Mouse (Mus musculus): Measurements from ENCODE around the gene Smarcc2. TPM values are rescaled to one million over a fixed set of nuclear protein-coding genes. Genes with fewer than 3 reads are reported as not detected.

Gene Smarcc2
- 55.2 and 57.1 TPM in 2 replicates for polyA plus RNA-seq (2015; fragmentation: Nextera tagmentation; extraction: Ambion mirVana)

DNA sequence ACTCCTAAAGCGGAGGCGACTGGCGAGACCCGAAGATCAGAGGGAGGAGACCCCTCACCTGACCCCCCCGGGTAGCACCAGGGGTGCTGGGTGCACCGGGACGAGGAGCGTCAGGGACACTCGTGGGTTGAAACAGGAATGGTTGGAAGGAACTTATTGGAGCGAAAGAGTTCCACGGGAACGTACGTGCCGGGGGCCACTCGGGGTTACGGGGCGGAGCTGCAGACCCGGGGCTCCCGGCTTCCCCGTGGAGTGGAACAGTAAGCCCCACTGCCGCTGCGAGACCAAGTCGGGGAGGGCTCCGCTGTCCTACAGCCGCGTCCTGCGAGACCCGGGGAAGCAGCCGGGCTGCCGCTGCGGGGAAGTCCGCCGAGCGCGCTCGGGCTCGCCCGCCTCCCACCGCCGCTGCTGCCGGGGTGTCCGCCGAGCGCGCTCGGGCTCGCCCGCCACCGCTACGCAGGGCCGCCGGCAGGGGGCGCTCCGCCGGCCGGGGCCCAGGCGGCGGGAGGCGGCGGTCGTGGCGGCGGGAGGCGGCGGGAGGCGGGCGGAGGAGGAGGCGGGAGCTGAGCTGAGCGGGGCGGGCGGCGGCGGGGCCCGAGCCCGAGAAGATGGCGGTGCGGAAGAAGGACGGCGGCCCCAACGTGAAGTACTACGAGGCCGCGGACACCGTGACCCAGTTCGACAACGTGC lies at the start of gene Smarcc2:
Gene Smarcc2, plus strand, starts transcription at position 530 of the 690 bp plus-strand sequence.
- peaks cover 16% of the 10 kb centered on the region for H3K4me1 ChIP-seq
- peak within 1 kb of the TSS; percentile 96 for H3K27ac ChIP-seq (replicated peaks)
- peaks cover 4% of the 10 kb centered on the region; the same call in 1 of the 2 replicates for H3K27me3 ChIP-seq (replicated peaks)
- H3K9me3 ChIP-seq, result no peaks in the 10 kb centered on the region
- WGBS, result under 1% methylated on average over 58 of the region's 86 CpGs
- peak within 1 kb of the TSS; percentile 96 for H3K4me3 ChIP-seq
- H3K36me3 ChIP-seq, result peaks cover 31% of the 10 kb centered on the region
- H3K9ac ChIP-seq, result peak within 1 kb of the TSS; percentile 99
- ATAC-seq (ENCODE audit: extremely low read depth, insufficient number of reproducible peaks, low FRiP score, low TSS enrichment), result peak; percentile 80
- peak within 1 kb of the TSS; percentile 81 for H3K4me2 ChIP-seq

DNA sequence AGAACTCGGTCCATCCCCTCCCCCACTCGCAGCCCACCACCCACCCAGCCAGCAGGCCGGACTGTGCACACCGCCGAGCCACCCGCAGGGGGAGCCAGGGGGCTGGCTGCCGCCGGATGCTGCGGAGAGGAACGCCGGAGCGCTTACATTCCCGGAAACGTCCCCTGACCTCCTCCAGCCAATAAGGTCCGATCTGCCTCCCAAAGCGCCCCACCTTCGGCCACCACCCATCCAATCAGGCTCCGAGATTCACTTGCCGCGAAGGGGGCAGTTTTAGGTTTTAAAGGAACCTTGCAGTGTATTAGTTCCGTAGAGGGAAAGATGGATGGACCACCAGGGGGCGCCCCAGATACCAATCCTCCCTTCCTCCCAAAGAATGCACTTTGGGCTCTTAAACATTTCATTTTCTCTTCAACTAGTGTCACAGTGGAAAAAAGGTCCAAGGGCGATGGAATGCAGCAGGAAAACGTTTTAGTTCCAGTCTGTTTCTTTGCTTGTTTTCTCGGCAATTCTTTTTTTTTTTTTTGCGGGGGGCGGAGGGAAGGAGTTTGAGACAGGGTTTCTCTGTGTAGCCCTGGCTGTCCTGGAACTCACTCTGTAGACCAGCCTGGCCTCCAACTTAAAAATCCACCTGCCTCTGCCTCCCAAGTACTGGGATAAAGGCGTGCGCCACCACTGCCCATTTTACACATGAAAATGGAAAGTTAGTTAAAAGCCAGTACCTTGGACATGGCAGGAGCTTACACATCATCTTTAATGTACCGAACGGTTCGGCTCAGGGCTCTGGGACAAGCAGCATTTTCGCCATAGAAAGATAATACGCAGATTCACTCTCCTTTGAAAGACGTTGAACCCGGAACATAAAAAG lies 49.1 kb upstream of the Smarcc2 start:
- H3K4me3 ChIP-seq, result peak overlapping the region; percentile 93
- peak overlapping the region; percentile 97 for H3K4me2 ChIP-seq
- peak; percentile 86 for ATAC-seq (ENCODE audit: extremely low read depth, insufficient number of reproducible peaks, low FRiP score, low TSS enrichment)
- no peaks in the 10 kb centered on the region for H3K27me3 ChIP-seq (replicated peaks)
- H3K9me3 ChIP-seq, result no peaks in the 10 kb centered on the region
- WGBS, result 4% methylated on average over 36 of the region's 36 CpGs
- H3K9ac ChIP-seq, result peak overlapping the region; percentile 96
- peaks cover 49% of the 10 kb centered on the region for H3K36me3 ChIP-seq
- H3K27ac ChIP-seq (replicated peaks), result peak overlapping the region; percentile 93
- peaks cover 48% of the 10 kb centered on the region for H3K4me1 ChIP-seq

DNA sequence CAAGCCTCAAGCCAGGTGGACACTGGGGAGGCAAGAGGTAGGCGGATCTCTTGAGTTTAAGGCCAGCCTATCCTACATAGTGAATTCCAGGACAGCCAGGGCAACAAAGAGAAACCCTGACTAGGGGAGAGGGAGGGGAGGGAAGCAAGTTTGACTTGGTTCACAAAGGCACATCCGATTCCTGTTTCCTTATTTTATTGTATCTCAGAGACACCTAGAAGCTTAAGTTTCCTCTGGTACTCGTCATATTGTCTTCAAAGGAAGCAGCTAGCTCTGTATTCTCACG lies 48.5 kb upstream of the Smarcc2 start:
- Histone ChIP-seq H3K4me1 (peaks cover 51% of the 10 kb centered on the region), H3K4me3 (peak overlapping the region; percentile 93), H3K9ac (peak overlapping the region; percentile 96), H3K36me3 (peaks cover 52% of the 10 kb centered on the region), H3K27ac (replicated peaks) (peak overlapping the region; percentile 93), H3K9me3 (no peaks in the 10 kb centered on the region), H3K27me3 (replicated peaks) (no peaks in the 10 kb centered on the region), H3K4me2 (peak overlapping the region; percentile 97)
- no peak for ATAC-seq (ENCODE audit: extremely low read depth, insufficient number of reproducible peaks, low FRiP score, low TSS enrichment)
- WGBS, result 18% methylated on average over 4 of the region's 4 CpGs

DNA sequence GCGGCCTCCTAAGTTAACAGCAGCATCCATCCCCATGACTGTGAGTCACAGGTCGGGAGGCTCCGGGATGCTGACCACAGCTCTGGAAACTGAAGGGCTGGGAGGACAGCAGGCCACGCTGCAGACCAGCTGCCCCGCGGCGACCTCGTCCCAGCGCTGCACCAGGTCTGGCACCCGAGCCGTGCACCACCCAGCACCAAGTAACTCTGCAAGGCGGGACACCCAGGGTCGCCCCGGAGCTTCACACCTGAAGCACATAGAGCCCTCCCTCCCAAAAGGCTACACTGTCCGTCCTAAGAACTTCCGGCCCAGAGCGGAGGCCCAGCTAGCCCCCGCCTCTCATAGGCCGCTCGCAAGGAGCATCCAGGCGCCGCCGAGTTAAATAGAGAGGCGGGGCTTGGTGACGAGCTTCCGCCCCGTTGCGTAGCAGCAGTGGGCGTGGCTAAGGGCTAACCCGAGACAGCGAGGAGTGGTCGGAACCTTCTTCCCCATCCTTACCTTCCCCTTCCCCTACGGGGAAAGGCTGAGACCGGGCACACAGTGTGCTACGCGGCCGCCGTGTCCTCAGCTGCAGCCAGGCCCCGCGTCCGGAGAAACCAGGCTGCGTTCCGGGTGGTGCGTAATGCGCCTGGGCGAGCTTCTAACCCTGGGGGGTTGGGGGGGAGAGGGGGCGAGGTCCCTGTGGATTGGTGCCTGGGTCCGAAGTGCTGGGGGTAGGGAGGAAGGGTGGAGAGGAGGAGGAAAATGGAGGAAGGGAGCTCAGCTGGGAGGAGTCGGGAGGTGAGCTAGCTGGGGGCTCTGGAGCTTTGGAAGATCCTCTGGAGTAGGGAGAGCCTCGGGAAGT lies 47.6 kb upstream of the Smarcc2 start, which contains the start of the genes Nabp2 and Rnf41:
Gene Nabp2, minus strand, starts transcription at position 282 of the 844 bp plus-strand sequence.
Gene Rnf41, plus strand, starts transcription at position 447 of the 844 bp plus-strand sequence.
- peak within 1 kb of the TSS; percentile 93 for H3K4me3 ChIP-seq
- peaks cover 52% of the 10 kb centered on the region for H3K36me3 ChIP-seq
- under 1% methylated on average over 50 of the region's 50 CpGs for WGBS

GRCm38 (mm10) chr10:128412055-128412381 lies 47.0 kb upstream of the Smarcc2 start:
- no peak for ATAC-seq (ENCODE audit: extremely low read depth, insufficient number of reproducible peaks, low FRiP score, low TSS enrichment)

More for the DNA sequence above, 47.6 kb upstream of the Smarcc2 start, which contains the start of the genes Nabp2 and Rnf41:
- ATAC-seq (ENCODE audit: extremely low read depth, insufficient number of reproducible peaks, low FRiP score, low TSS enrichment), result peak; percentile 86
- peak within 1 kb of the TSS; percentile 93 for H3K27ac ChIP-seq (replicated peaks)
- H3K9me3 ChIP-seq, result no peaks in the 10 kb centered on the region
- H3K9ac ChIP-seq, result peak within 1 kb of the TSS; percentile 96
- peaks cover 51% of the 10 kb centered on the region for H3K4me1 ChIP-seq
- peak within 1 kb of the TSS; percentile 97 for H3K4me2 ChIP-seq
- H3K27me3 ChIP-seq (replicated peaks), result no peaks in the 10 kb centered on the region

GRCm38 (mm10) chr10:128412558-128412957 lies 46.5 kb upstream of the Smarcc2 start:
- Histone ChIP-seq H3K36me3 (peaks cover 52% of the 10 kb centered on the region), H3K4me2 (peak overlapping the region; percentile 97), H3K27me3 (replicated peaks) (no peaks in the 10 kb centered on the region), H3K4me1 (peaks cover 51% of the 10 kb centered on the region), H3K4me3 (peak overlapping the region; percentile 93), H3K9ac (peak overlapping the region; percentile 96), H3K9me3 (no peaks in the 10 kb centered on the region), H3K27ac (replicated peaks) (peak overlapping the region; percentile 93)
- ATAC-seq (ENCODE audit: extremely low read depth, insufficient number of reproducible peaks, low FRiP score, low TSS enrichment), result no peak
- WGBS, result 40% methylated on average over 1 of the region's 1 CpGs

More at GRCm38 (mm10) chr10:128412055-128412381, 47.0 kb upstream of the Smarcc2 start:
- no peaks in the 10 kb centered on the region for H3K9me3 ChIP-seq
- H3K4me1 ChIP-seq, result peaks cover 51% of the 10 kb centered on the region
- peak overlapping the region; percentile 93 for H3K4me3 ChIP-seq
- no peaks in the 10 kb centered on the region for H3K27me3 ChIP-seq (replicated peaks)
- H3K9ac ChIP-seq, result peak overlapping the region; percentile 96
- H3K27ac ChIP-seq (replicated peaks), result peak overlapping the region; percentile 93
- peaks cover 52% of the 10 kb centered on the region for H3K36me3 ChIP-seq
- WGBS, result 2% methylated on average over 14 of the region's 14 CpGs
- H3K4me2 ChIP-seq, result peak overlapping the region; percentile 97

DNA sequence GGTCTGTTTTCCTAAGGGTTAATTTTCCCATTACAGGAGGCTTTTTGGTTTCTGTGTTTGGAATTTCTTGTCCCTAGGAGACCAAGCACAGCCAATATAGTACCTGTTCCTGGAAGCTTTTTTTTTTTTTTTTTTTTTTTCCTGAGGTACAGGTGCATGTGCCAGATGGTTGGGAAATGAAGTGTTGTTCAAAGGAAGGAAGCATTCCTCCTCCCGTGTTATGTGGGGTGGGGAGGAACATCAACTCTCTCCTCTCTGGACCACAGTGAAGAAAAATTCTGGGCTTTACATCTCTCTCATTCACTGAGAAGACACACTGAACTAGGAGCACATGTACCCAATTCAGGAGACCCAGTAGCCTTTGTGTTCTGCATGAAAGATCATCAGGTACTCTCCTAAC lies 46.0 kb upstream of the Smarcc2 start:
- Histone ChIP-seq H3K9me3 (no peaks in the 10 kb centered on the region), H3K36me3 (peaks cover 52% of the 10 kb centered on the region), H3K27me3 (replicated peaks) (no peaks in the 10 kb centered on the region), H3K4me1 (peaks cover 51% of the 10 kb centered on the region), H3K4me3 (peak overlapping the region; percentile 93; the same call in 1 of the 2 replicates), H3K27ac (replicated peaks) (0 out of 2 replicates have a peak overlapping the region, but pooled peaks have one; percentile 93), H3K9ac (peak overlapping the region; percentile 96), H3K4me2 (peak overlapping the region; percentile 97)
- no peak for ATAC-seq (ENCODE audit: extremely low read depth, insufficient number of reproducible peaks, low FRiP score, low TSS enrichment)
- 73% methylated on average over 1 of the region's 1 CpGs for WGBS

DNA sequence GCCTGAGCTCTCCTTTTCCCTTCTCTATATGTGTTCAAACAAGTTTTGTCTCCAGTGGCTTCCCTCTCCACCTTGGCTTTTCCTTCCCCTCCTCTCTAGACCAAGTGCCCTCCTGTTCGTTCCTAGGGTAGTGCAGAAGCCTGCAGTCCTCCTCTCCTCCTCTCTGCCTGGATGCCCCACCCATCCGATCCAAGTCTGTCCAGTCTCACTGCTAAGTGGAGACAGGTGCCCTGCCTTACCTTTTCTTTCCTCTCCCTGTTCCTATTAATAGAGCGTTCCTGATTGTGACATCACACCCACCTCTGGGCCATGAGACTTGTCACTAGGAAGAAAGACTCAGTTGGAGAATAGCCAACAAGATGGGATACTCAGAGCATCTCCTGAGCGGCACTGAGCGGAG lies 44.2 kb upstream of the Smarcc2 start:
- H3K9ac ChIP-seq, result peak overlapping the region; percentile 37; the same call in 1 of the 2 replicates
- ATAC-seq (ENCODE audit: extremely low read depth, insufficient number of reproducible peaks, low FRiP score, low TSS enrichment), result no peak
- no peaks in the 10 kb centered on the region for H3K9me3 ChIP-seq
- peaks cover 41% of the 10 kb centered on the region for H3K4me1 ChIP-seq
- 70% methylated on average over 5 of the region's 5 CpGs for WGBS
- no peak overlapping the region for H3K4me3 ChIP-seq
- H3K27me3 ChIP-seq (replicated peaks), result no peaks in the 10 kb centered on the region
- H3K27ac ChIP-seq (replicated peaks), result no peak overlapping the region
- H3K4me2 ChIP-seq, result no peak overlapping the region
- peaks cover 66% of the 10 kb centered on the region for H3K36me3 ChIP-seq

- Histone ChIP-seq H3K9me3 (no peaks in the 10 kb centered on the region), H3K4me1 (peaks cover 12% of the 10 kb centered on the region), H3K4me3 (no peak overlapping the region), H3K27ac (replicated peaks) (no peak overlapping the region), H3K4me2 (no peak overlapping the region), H3K27me3 (replicated peaks) (no peaks in the 10 kb centered on the region), H3K36me3 (peaks cover 71% of the 10 kb centered on the region), H3K9ac (no peak overlapping the region)
- no peak for ATAC-seq (ENCODE audit: extremely low read depth, insufficient number of reproducible peaks, low FRiP score, low TSS enrichment)
- 56% methylated on average over 5 of the region's 5 CpGs for WGBS
Measured at GRCm38 (mm10) chr10:128422426-128422825, 36.6 kb upstream of the Smarcc2 start.

GRCm38 (mm10) chr10:128424604-128425003 lies 34.4 kb upstream of the Smarcc2 start:
- Histone ChIP-seq H3K27ac (replicated peaks) (peak overlapping the region; percentile 54), H3K4me3 (no peak overlapping the region), H3K4me1 (peaks cover 12% of the 10 kb centered on the region), H3K9ac (peak overlapping the region; percentile 40), H3K4me2 (peak overlapping the region; percentile 4; the same call in 1 of the 2 replicates), H3K27me3 (replicated peaks) (no peaks in the 10 kb centered on the region), H3K36me3 (peaks cover 67% of the 10 kb centered on the region), H3K9me3 (no peaks in the 10 kb centered on the region)
- 37% methylated on average over 7 of the region's 7 CpGs for WGBS
- ATAC-seq (ENCODE audit: extremely low read depth, insufficient number of reproducible peaks, low FRiP score, low TSS enrichment), result no peak
